Mouse (Mus musculus) liver, embryonic 14 days (tissue): ENCODE results near the gene Atp2a2. TPM values are rescaled to one million over a fixed set of nuclear protein-coding genes. Genes with fewer than 3 reads are reported as not detected.

Source experiments
- polyA plus RNA-seq: library from polyadenylated mRNA; depleted of rRNA; stranded (reverse); fragments of >200 nt; gene quantifications from 2 replicates; pipeline ENCODE4 v1.2.3, GENCODE M21; 2012; rRNA removed

Gene Atp2a2
- polyA plus RNA-seq = 23.3 and 26.9 TPM in 2 replicates

GRCm38 (mm10) chr5:122502077-122502941, at the start of gene Atp2a2:
Atp2a2 (minus strand) TSS chr5:122502225.

GRCm38 (mm10) chr5:122421271-122422068, 80.6 kb downstream of the Atp2a2 start, which contains the start of gene Anapc7:
Anapc7 (plus strand) TSS chr5:122421693.

Other genes with a start within 250 kb of the Atp2a2 start
- gene Tctn1, start 237.8 kb downstream of the Atp2a2 start, polyA plus RNA-seq = 1.7 and 1.9 TPM in 2 replicates
- 3.6 and 3.9 TPM in 2 replicates for gene Pptc7, start 217.9 kb downstream of the Atp2a2 start, polyA plus RNA-seq
- gene Rad9b, start 148.0 kb downstream of the Atp2a2 start, polyA plus RNA-seq = 2.2 and 2.6 TPM in 2 replicates
- gene Vps29, start 147.9 kb downstream of the Atp2a2 start, polyA plus RNA-seq = 45.2 and 51.5 TPM in 2 replicates
- gene Gpn3, start 130.3 kb downstream of the Atp2a2 start, polyA plus RNA-seq = 39.7 and 45.0 TPM in 2 replicates
- 16.3 and 18.3 TPM in 2 replicates for gene Fam216a, start 129.9 kb downstream of the Atp2a2 start, polyA plus RNA-seq
- gene Arpc3, start 110.3 kb downstream of the Atp2a2 start, polyA plus RNA-seq = 185 and 192 TPM in 2 replicates
- 11.9 and 15.0 TPM in 2 replicates for gene Anapc7, start 80.5 kb downstream of the Atp2a2 start, polyA plus RNA-seq
- gene Ift81, start 112.3 kb upstream of the Atp2a2 start, polyA plus RNA-seq = 1.0 and 1.2 TPM in 2 replicates
- gene P2rx7, start 141.7 kb upstream of the Atp2a2 start, polyA plus RNA-seq = 1.3 and 1.6 TPM in 2 replicates
- gene P2rx4, start 205.3 kb upstream of the Atp2a2 start, polyA plus RNA-seq = 10.0 and 11.2 TPM in 2 replicates